Mouse (Mus musculus) retina, adult 2 months (tissue): ENCODE measurements around the gene Btbd8.

Experiments
- DNase-seq: peaks from one replicate; pipeline ENCODE4 v3.0.0-alpha.2; 2012; ENCODE audit warnings: low read depth, low spot score

The Btbd8 gene

GRCm38 (mm10) chr5:107437464-107438281 is at the start of gene Btbd8:
Gene Btbd8 (plus strand): TSS chr5:107437997.
- DNase-seq, result peak; percentile 93

DNA sequence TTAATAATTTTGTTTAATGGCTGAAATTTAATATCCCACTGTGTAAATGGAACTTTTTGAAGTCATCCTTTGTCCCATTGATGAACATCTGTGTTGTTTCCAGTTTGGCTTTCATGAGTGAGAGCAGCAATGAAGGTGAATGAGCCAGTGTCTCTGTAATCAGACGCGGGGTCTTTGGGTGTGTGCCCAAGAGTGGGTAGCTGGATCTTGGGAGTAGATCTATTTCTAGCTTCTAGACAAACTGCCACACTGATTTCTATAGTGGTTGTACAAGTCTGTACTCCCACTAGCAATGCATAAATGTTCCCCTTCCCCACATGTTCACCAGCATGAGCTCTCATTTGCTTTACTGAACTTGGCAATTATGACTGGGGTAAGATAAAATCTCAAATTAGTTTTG is 48.4 kb upstream of the Btbd8 start:
- no peak for DNase-seq

- no peak for DNase-seq
Observed at GRCm38 (mm10) chr5:107394437-107394836, 43.4 kb upstream of the Btbd8 start.

GRCm38 (mm10) chr5:107402436-107402835 is 35.4 kb upstream of the Btbd8 start, which contains the start of gene Ephx4:
Gene Ephx4 (plus strand): TSS chr5:107402736.
- DNase-seq, result no peak

- no peak for DNase-seq
Observed at GRCm38 (mm10) chr5:107403011-107403946, 34.5 kb upstream of the Btbd8 start.

- no peak for DNase-seq
Observed at GRCm38 (mm10) chr5:107403947-107404684, 33.7 kb upstream of the Btbd8 start.

GRCm38 (mm10) chr5:107405361-107405760 is 32.4 kb upstream of the Btbd8 start:
- no peak for DNase-seq

GRCm38 (mm10) chr5:107410305-107410704 is 27.5 kb upstream of the Btbd8 start:
- DNase-seq, result no peak

GRCm38 (mm10) chr5:107411326-107411725 is 26.5 kb upstream of the Btbd8 start:
- DNase-seq, result no peak

- DNase-seq, result no peak
Observed at GRCm38 (mm10) chr5:107412285-107412684, 25.5 kb upstream of the Btbd8 start.

GRCm38 (mm10) chr5:107415098-107415497 is 22.7 kb upstream of the Btbd8 start:
- no peak for DNase-seq

- no peak for DNase-seq
Observed at GRCm38 (mm10) chr5:107421676-107422075, 16.1 kb upstream of the Btbd8 start.

DNA sequence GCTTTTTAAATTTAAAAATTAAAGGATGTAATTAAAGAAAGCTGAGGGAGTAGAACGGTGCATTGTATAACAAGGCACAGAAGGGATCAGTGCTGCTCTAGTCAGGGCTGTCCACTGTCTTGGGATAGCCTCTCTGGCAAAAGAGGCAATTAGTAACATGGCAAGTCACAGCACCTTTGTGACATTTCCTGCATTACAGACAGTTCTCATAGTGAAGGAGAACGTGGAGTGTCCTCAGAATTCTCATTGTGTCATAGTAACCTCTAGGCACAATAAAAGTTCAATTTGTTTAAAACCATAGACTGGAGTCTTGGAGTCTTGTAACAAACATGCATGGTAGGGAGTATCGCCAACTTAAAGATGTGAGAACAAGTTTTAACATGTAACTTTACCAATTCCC is 6.5 kb upstream of the Btbd8 start, which contains the start of gene Lpcat2b:
Gene Lpcat2b (plus strand): TSS at position 301 of the 400 bp plus-strand sequence.
- no peak for DNase-seq

DNA sequence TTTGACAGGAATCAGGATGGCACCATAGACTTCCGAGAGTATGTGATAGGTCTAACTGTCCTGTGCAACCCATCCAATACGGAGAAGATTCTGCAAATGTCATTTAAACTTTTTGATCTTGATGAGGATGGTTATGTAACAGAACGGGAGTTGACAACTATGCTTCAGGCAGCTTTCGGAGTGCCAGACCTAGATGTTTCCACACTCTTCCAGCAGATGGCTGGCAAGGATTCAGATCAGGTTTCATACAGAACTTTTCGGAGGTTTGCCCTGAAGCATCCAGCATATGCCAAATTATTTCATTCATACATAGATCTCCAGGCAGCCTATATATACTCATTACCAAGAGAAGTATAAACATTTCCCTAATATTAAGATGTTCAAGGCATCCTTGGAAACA is 3.8 kb upstream of the Btbd8 start:
- no peak for DNase-seq

- DNase-seq, result no peak
Observed at GRCm38 (mm10) chr5:107436185-107436584, 1.6 kb upstream of the Btbd8 start.

GRCm38 (mm10) chr5:107436587-107437209 is 1.1 kb upstream of the Btbd8 start:
- no peak for DNase-seq

- DNase-seq, result no peak
Observed at GRCm38 (mm10) chr5:107438353-107438752, 556 bp downstream of the Btbd8 start.

DNA sequence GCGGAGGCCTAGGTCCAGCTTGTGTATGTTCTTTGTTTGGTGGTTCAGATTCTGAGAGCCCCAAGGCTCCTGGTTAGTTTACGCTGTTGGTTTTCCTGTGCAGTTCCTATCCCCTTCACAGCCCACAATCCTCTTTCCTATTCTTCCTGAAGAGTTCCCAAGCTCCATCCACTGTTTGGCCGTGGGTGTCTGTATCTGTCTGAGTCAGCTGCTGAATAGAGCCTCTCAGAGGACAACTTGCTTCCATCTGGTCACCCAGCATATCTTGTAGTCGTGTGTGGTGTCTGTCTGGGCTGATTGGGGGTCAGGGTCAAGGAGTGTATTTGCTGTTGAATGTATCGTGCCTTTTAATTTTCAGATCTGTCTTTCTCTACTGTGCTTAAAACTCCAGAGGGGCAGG is 4.1 kb downstream of the Btbd8 start:
- DNase-seq, result no peak

- DNase-seq, result no peak
Observed at GRCm38 (mm10) chr5:107444251-107444650, 6.5 kb downstream of the Btbd8 start.

GRCm38 (mm10) chr5:107447977-107448376 is 10.2 kb downstream of the Btbd8 start:
- DNase-seq, result no peak

- DNase-seq, result no peak
Observed at GRCm38 (mm10) chr5:107448784-107449183, 11.0 kb downstream of the Btbd8 start.
